Mouse (Mus musculus) heart, postnatal 10 days (tissue): ENCODE results near the gene Ncf1. TPM values are rescaled to one million over a fixed set of nuclear protein-coding genes. Genes with fewer than 3 reads are reported as not detected.

ENCODE experiments used
- DNase-seq, 2 experiments: peaks; one replicate each; pipeline ENCODE4 v3.0.0; 2021
- intact Hi-C: fragments of 180-260 bp; cut with DNase I; formaldehyde crosslinking; loops from one replicate; pipeline ENCODE4 v1.15.1; 2025
- total RNA-seq, 2 experiments: library from RNA; stranded (reverse); gene quantifications; 2 replicates each; pipeline ENCODE4 v1.2.3; 2021

The Ncf1 gene
- total RNA-seq, 2 experiments from 2014 or later: 2.9 to 4.6 TPM

GRCm38 (mm10) chr5:134221278-134221677 lies 8.1 kb downstream of the Ncf1 start:
- no peak for DNase-seq
- intact Hi-C loops: loop anchor here (5.0 kb wide), 1 partner anchor 34 kb away; no protein-coding TSS in a partner anchor

- DNase-seq: no peak
- intact Hi-C loops: no loop called here
Observed at GRCm38 (mm10) chr5:134217900-134218299, 11.5 kb downstream of the Ncf1 start.

- DNase-seq: no peak
- intact Hi-C loops: no loop called here
Observed at GRCm38 (mm10) chr5:134214021-134214806, 15.2 kb downstream of the Ncf1 start.

- intact Hi-C loops: no loop called here
- DNase-seq: no peak
Observed at GRCm38 (mm10) chr5:134209931-134210554, 19.4 kb downstream of the Ncf1 start.

GRCm38 (mm10) chr5:134206721-134207120 lies 22.7 kb downstream of the Ncf1 start:
- no peak for DNase-seq
- intact Hi-C loops: no loop called here

DNA sequence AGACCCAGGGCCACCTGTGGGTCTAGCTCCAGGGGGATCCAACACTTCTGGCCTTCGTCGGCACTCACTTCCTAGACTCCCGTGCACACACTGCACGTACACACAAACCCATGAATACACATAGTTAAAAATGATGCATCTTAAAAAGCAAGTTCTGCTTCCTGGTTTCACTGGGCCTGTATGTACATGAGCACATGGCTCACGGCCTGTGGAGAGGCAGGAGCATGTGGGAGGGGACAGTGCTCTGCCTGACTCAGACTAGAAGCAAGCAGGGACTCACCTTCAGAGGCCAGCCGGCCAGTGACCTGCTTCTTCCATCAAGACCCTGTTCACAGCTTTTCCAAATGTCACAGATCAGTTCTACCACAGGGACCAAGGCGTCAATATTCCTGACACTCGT lies 35.8 kb downstream of the Ncf1 start:
- intact Hi-C loops: no loop called here
- DNase-seq: no peak

DNA sequence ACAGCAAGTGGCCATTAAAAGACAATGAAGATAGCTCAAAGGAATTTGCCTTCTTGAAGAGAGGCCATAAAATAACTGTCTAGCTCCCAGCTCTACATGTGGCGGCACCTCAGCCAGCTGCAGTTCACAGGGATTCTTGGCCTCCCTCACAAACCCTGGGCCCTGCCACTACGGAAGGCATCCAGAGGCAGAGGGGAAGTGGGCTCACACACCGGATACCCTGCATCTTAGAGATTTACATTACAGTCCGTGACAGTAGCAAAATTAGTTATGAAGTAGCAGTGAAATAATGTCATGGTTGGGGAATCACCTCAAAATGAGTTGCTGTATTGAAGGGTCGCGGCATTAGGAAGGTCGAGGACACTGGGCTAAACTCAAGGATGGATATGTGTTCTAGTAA lies 40.9 kb downstream of the Ncf1 start:
- DNase-seq: no peak
- intact Hi-C loops: loop anchor here (5.0 kb wide), 1 partner anchor 34 kb away; no protein-coding TSS in a partner anchor

DNA sequence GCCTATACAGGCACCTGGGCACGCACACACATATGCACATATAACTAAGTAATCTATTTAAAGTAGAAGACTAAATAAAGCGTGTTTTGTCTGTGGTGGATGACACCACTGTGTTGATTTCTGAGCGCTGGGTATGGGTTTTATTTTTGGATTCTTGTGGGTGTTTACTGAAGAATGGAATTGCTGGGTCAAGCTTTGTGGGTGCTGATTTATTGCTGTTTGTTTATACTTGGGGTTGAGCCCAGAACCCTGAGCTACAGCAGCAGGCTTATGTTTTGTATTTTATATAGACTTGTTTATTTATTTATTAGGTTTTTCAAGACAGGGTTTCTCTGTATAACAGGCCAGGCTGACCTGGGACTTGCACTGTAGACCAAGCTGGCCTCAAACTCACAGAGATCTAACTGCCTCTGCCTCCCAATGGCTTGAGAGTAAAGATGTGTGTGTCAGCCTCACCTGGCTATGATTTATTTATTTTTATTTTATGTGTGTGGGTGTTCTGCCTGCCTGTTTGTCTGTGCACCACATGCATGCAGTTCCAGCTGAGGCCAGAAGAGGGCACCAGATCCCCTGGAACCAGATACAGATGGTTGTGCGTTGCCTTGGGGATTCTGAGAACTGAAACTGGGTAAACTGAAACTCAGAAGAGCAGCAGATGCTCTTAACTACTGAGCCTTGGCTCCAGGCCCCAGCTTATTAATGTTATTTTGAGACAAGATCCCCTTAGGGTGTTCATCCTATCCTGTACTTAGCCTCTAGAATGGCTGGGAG lies 42.3 kb downstream of the Ncf1 start:
- peak; percentile 23 to 63 for DNase-seq
- intact Hi-C loops: loop anchor here (2.0 to 5.0 kb wide), 2 partner anchors 35 to 48 kb away; no protein-coding TSS in a partner anchor

- DNase-seq: no peak
- intact Hi-C loops: loop anchor here (2.0 to 5.0 kb wide), 2 partner anchors 36 to 49 kb away; no protein-coding TSS in a partner anchor
Observed at GRCm38 (mm10) chr5:134186059-134186458, 43.4 kb downstream of the Ncf1 start.

GRCm38 (mm10) chr5:134183880-134184808 lies 45.3 kb downstream of the Ncf1 start, which contains the start of gene Gtf2ird2:
Gene Gtf2ird2, plus strand, starts transcription at chr5:134184019.
- DNase-seq: peak; percentile 98 to 99
- intact Hi-C loops: loop anchor here (5.0 kb wide), 1 partner anchor 303 kb away; no protein-coding TSS in a partner anchor

DNA sequence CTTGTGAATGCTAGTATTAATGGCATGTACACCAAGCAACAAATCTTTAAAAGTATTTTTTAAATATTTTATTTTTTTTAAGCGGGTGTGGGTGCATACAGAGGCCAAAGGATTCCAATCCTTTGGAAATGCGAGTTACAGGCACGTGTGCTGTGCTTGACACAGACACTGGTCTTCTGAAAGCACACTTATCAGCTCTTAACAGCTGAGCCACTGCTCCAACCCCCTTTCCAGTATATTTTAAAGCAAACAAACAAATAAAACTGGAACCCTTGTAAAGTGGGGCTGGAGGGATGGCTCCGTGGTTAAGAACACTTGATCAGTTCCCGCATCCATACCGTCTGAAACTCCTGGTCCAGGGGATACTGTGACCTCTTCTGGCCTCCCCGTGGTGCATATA lies 46.3 kb downstream of the Ncf1 start:
- intact Hi-C loops: loop anchor here (5.0 kb wide), 1 partner anchor 304 kb away; no protein-coding TSS in a partner anchor

DNA sequence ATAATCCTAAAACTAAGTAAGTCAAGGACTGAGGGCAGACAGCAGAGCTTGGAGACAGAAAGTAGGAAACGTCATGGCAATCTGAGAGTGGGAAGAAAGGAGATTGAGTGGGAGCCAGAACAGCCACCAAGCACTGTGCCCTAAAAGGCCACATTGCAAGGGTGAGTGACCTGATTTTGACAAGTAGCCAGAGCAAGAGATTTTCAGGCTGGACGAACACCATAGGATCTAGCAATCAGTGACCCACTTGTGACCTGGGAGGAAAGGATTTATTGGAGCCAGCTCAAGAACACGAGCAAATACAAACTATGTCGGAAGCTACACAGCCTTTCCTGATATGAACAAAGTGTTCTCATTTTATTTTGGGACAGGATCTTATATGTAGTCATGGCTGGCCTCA lies 46.7 kb downstream of the Ncf1 start:
- intact Hi-C loops: loop anchor here (5.0 kb wide), 1 partner anchor 305 kb away; no protein-coding TSS in a partner anchor
- peak; percentile 74 for DNase-seq

More for the DNA sequence above, 46.3 kb downstream of the Ncf1 start:
- peak in 1 of 2 experiments; percentile 26 for DNase-seq

- DNase-seq: peak in 1 of 2 experiments; percentile 25
- intact Hi-C loops: loop anchor here (5.0 kb wide), 1 partner anchor 305 kb away; no protein-coding TSS in a partner anchor
Observed at GRCm38 (mm10) chr5:134182172-134182571, 47.3 kb downstream of the Ncf1 start.

DNA sequence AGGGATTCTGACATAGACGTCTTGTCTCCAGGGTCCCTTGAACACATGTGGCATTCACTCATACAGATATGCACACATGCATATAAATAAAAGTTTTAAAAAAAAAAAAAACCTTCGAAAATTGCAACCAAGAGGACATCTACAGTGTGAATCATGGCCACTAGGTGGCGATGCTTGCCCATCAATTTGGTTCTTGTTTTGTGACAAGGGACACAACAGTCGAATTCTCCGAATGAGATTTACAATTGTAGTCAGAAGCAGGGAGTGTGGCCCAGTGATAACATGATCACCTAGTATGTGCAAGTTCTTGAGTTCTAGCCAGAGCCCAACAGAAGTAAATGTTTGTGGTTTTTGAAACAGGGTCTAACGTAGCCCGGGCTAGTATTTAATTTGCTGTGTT lies 49.6 kb downstream of the Ncf1 start:
- DNase-seq: peak; percentile 87 to 93
- intact Hi-C loops: loop anchor here (1.0 to 5.0 kb wide), 2 partner anchors 161 to 307 kb away; no protein-coding TSS in a partner anchor

DNA sequence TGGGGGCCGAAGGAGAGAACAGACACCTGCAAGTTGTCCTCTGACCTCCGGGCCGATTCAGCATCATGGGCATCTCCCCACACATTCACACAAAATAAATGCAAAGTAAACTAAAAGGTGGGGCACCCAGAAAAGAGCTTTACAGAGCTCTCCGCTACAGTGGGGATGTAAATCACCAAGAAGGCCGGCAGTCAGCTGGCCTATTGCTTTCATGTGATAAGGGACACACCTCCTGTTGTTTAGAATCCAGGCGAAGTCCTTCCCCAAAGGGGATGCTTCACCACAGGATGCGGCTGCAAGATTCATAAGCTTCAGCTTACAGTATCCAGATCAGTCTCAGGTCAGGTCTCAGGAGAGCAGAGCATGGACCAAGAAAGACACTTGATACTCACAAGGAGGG lies 50.9 kb downstream of the Ncf1 start:
- DNase-seq: no peak
- intact Hi-C loops: no loop called here

DNA sequence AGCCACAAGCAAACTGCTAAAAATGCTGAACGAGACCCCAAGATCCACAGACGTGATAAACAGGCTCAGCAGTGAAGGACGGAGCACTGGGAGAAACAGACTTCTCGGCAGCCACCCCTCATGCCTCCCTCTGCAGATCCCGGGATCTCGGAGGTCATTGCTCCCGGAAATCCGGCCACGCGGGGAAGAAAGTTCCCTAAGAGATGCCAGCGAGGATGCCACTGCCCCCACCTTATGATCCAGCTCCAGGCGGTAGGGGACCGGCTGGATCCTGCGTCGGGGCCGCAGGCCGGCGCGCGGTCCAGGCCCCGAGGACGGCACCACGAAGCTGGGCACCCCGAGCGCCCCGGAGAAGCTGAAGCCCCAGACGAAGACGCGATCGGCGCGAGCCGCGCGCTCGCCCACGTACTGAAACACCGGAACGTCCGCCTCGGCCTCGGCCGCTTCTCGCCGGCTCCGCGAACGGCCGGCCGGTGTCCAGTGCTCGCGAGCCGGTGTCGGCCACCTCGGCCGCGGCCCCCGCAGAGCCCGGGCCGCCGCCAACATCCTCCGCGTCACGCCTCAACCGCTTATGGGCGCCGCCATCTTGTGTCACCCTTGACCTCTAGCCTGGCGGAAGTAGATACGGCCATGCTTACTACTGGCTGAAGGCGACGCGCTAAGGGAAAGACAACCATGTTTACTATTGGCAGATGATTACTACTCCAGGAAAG lies 53.1 kb downstream of the Ncf1 start, which contains the start of gene Rcc1l:
TSS of gene Rcc1l (minus strand) at position 606 of the 713 bp plus-strand sequence.
- DNase-seq: peak; percentile 90 to 91
- intact Hi-C loops: no loop called here

- intact Hi-C loops: no loop called here
- DNase-seq: no peak
Observed at GRCm38 (mm10) chr5:134175696-134176095, 53.7 kb downstream of the Ncf1 start.

DNA sequence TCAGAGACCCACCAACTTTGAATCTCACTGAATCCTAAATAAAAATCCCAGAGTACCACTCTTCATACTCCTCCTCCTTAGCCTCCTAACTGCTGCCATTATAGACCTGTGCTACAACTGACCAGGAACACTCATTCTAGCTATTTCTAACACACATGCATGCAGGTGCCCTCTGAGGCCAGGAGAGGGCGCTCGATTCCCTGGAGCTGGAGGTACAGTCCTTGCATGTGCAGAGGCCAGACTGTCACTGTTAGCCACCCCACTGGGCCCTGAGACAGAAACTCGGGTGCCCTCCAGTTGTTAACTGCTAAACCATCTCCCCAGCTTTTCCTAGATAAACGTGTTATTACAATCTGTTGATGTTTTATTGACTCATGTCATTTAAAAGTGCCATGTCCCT lies 56.2 kb downstream of the Ncf1 start:
- peak; percentile 25 to 60 for DNase-seq
- intact Hi-C loops: no loop called here

GRCm38 (mm10) chr5:134170167-134170566 lies 59.3 kb downstream of the Ncf1 start:
- intact Hi-C loops: no loop called here
- DNase-seq: no peak
